Mouse (Mus musculus) neural tube, embryonic 13.5 days (tissue): ENCODE data around the gene Atp6v0b. TPM values are rescaled to one million over a fixed set of nuclear protein-coding genes. Genes with fewer than 3 reads are reported as not detected.

Source experiments
- ATAC-seq: fragments of 200-750 bp; cut with Nextera tagmentation; 2 replicates; pipeline ENCODE4 v1.8.0; 2017; ENCODE audit warnings: low read depth, mild to moderate bottlenecking, moderate TSS enrichment, moderate library complexity
- H3K27ac ChIP-seq: fragments of 300-500 bp; sonication (generic); replicated peaks from 2 replicates; pipeline ENCODE4 v1.5.1; 2015; ENCODE audit warnings: moderate library complexity, mild to moderate bottlenecking, inconsistent platforms
- H3K27me3 ChIP-seq: fragments of 300-500 bp; sonication (generic); 2 replicates; pipeline ENCODE4 v1.6.1; 2015; ENCODE audit warnings: mild to moderate bottlenecking, inconsistent platforms
- H3K36me3 ChIP-seq: fragments of 300-500 bp; sonication (generic); 2 replicates; pipeline ENCODE4 v1.6.1; 2015; ENCODE audit warnings: mild to moderate bottlenecking, inconsistent platforms
- H3K4me1 ChIP-seq: fragments of 300-500 bp; sonication (generic); replicated peaks from 2 replicates; pipeline ENCODE4 v1.6.1; 2015; ENCODE audit warnings: inconsistent platforms
- H3K4me2 ChIP-seq: fragments of 300-500 bp; sonication (generic); 2 replicates; pipeline ENCODE4 v1.6.1; 2015; ENCODE audit warnings: inconsistent platforms, mild to moderate bottlenecking, moderate library complexity
- H3K4me3 ChIP-seq: fragments of 300-500 bp; sonication (generic); 2 replicates; pipeline ENCODE4 v1.5.1; 2015; ENCODE audit warnings: mild to moderate bottlenecking, inconsistent platforms
- H3K9ac ChIP-seq: fragments of 300-500 bp; sonication (generic); 2 replicates; pipeline ENCODE4 v1.6.1; 2015; ENCODE audit warnings: moderate library complexity, mild to moderate bottlenecking, inconsistent platforms
- H3K9me3 ChIP-seq: fragments of 300-500 bp; sonication (generic); 2 replicates; pipeline ENCODE4 v1.6.1; 2016; ENCODE audit warnings: inconsistent platforms
- WGBS: fragments of 180-500 bp; shearing (Covaris S2); methylation state at CpG from one replicate; pipeline ENCODE4 v1.1.7; 2015; 5-methylcytosine and 5-hydroxymethylcytosine counted together
- polyA plus RNA-seq: library from polyadenylated mRNA; unstranded; fragments of >200 nt; fragmentation: Nextera tagmentation; extraction: Ambion mirVana; gene quantifications from 2 replicates; pipeline ENCODE4 v1.2.1, GENCODE M21; 2015

The Atp6v0b gene
- polyA plus RNA-seq, 1 experiment from 2014 or later: 475 TPM

GRCm38 (mm10) chr4:117904761-117905160 lies 17.6 kb upstream of the Atp6v0b start:
- no peak overlapping the region for H3K4me3 ChIP-seq
- WGBS: 91% methylated on average over 8 of the region's 8 CpGs
- H3K4me1 ChIP-seq: peaks cover 24% of the 10 kb centered on the region
- no peak for ATAC-seq
- H3K9me3 ChIP-seq: no peaks in the 10 kb centered on the region
- H3K9ac ChIP-seq: no peak overlapping the region
- no peak overlapping the region for H3K27ac ChIP-seq
- no peaks in the 10 kb centered on the region for H3K27me3 ChIP-seq
- H3K4me2 ChIP-seq: no peak overlapping the region
- peaks cover 65% of the 10 kb centered on the region for H3K36me3 ChIP-seq

DNA sequence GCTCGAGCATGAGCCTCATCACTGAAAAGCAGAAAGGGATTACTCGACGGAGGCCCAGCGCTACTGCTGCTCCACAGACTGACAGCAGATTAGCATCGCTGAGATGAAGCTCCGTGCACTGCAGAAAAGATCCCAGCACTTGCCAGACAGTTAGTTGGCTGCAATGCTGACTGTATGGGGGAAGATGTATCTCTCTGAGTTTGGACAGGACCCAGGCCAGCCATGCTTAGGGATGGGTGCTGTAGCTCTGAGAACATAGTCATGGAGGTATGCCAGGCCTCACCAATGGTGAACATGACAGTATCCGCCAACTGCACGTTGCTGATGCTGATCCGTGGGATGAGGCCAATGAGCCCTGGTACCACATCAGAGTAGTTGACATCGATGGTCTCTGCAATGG lies 17.0 kb upstream of the Atp6v0b start:
- Histone ChIP-seq H3K4me1 (peaks cover 17% of the 10 kb centered on the region), H3K9ac (no peak overlapping the region), H3K4me3 (no peak overlapping the region), H3K27me3 (no peaks in the 10 kb centered on the region), H3K9me3 (no peaks in the 10 kb centered on the region), H3K36me3 (peaks cover 72% of the 10 kb centered on the region), H3K4me2 (no peak overlapping the region), H3K27ac (no peak overlapping the region)
- ATAC-seq: no peak
- 91% methylated on average over 10 of the region's 10 CpGs for WGBS

DNA sequence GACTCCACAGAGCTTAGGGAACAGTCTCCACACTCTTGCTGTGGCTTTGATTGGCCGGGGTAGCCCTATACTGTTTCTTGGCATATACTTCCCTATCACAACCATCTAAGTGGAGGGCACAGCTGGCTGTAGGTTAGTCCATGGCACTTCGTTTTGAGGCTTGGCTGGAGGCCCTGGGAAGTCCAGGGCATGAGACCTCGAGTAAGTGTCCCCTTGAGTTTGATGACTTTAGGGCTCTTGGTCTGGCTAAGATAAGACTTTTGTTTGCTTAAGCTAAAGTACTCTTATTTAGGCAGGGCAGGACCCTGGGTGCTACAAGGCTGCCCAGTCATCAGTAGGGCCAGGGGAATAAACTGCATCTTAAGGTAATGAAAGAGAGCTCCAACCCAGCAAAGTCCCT lies 11.0 kb upstream of the Atp6v0b start:
- H3K27me3 ChIP-seq: no peaks in the 10 kb centered on the region
- 91% methylated on average over 3 of the region's 3 CpGs for WGBS
- H3K4me1 ChIP-seq: no peaks in the 10 kb centered on the region
- no peak overlapping the region for H3K4me2 ChIP-seq
- no peak overlapping the region for H3K9ac ChIP-seq
- H3K9me3 ChIP-seq: no peaks in the 10 kb centered on the region
- peaks cover 94% of the 10 kb centered on the region for H3K36me3 ChIP-seq
- no peak overlapping the region for H3K4me3 ChIP-seq
- no peak overlapping the region for H3K27ac ChIP-seq
- ATAC-seq: no peak

- no peaks in the 10 kb centered on the region for H3K27me3 ChIP-seq
- WGBS: 97% methylated on average over 6 of the region's 6 CpGs
- peaks cover 73% of the 10 kb centered on the region for H3K36me3 ChIP-seq
- H3K4me1 ChIP-seq: peaks cover 9% of the 10 kb centered on the region
- no peak overlapping the region for H3K9ac ChIP-seq
- no peaks in the 10 kb centered on the region for H3K9me3 ChIP-seq
- H3K27ac ChIP-seq: no peak overlapping the region
- no peak overlapping the region for H3K4me3 ChIP-seq
- H3K4me2 ChIP-seq: no peak overlapping the region
- ATAC-seq: no peak
These were observed 8.9 kb upstream of the Atp6v0b start for GRCm38 (mm10) chr4:117896031-117896430.

DNA sequence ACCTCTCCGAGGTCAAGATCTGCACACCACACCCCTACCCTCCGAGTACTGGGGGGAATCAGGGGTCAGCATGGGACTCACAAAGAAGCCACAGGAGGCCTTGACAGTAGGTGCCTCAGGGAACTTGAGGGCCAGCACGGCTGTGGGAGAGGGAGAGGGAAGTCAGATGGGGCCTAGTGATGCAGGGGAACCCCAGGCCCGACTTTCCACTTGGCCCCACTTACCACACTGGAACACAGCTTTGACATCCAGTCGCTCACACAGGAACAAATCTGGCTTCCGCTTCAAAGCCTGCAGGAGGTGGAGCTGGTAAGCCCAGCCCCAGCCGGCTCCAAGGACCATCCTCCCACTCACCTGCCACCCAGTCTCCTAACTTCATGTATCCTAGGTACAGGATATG lies 8.2 kb upstream of the Atp6v0b start:
- Histone ChIP-seq H3K4me1 (peaks cover 14% of the 10 kb centered on the region), H3K27ac (no peak overlapping the region), H3K27me3 (no peaks in the 10 kb centered on the region), H3K9me3 (no peaks in the 10 kb centered on the region), H3K9ac (no peak overlapping the region), H3K36me3 (peaks cover 68% of the 10 kb centered on the region), H3K4me3 (no peak overlapping the region), H3K4me2 (no peak overlapping the region)
- 85% methylated on average over 7 of the region's 7 CpGs for WGBS
- ATAC-seq: no peak

GRCm38 (mm10) chr4:117894601-117895000 lies 7.5 kb upstream of the Atp6v0b start:
- H3K4me1 ChIP-seq: peaks cover 14% of the 10 kb centered on the region
- no peak overlapping the region for H3K4me2 ChIP-seq
- no peak overlapping the region for H3K9ac ChIP-seq
- no peak overlapping the region for H3K27ac ChIP-seq
- H3K36me3 ChIP-seq: peaks cover 67% of the 10 kb centered on the region
- no peaks in the 10 kb centered on the region for H3K9me3 ChIP-seq
- H3K4me3 ChIP-seq: no peak overlapping the region
- 85% methylated on average over 8 of the region's 8 CpGs for WGBS
- H3K27me3 ChIP-seq: no peaks in the 10 kb centered on the region
- ATAC-seq: no peak

- Histone ChIP-seq H3K9me3 (no peaks in the 10 kb centered on the region), H3K4me1 (peaks cover 14% of the 10 kb centered on the region), H3K27ac (no peak overlapping the region), H3K4me3 (no peak overlapping the region), H3K4me2 (no peak overlapping the region), H3K9ac (no peak overlapping the region), H3K27me3 (no peaks in the 10 kb centered on the region), H3K36me3 (peaks cover 66% of the 10 kb centered on the region)
- no peak for ATAC-seq
- 27% methylated on average over 9 of the region's 9 CpGs for WGBS
These were observed 6.2 kb upstream of the Atp6v0b start for GRCm38 (mm10) chr4:117893376-117893775.

DNA sequence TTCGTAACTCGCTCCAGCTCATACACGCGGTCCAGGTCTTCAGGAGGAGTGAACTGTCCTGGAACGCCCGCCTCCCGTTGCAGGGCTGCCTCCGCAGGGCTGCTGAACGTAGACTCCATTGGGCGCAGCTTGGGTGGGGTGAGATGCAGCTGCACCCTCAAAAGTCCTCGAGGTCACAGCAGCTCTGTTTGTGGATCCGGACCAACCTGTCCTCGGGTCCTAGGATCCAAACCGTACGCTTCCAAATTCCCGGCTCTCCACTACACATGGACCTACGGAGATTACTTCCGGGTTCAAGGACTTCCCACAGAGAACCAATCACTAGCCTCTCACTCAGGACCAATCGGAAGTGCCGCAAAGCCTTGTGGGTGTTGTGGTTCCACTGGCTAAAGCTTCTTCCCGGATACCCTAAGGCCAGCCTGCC lies 4.6 kb upstream of the Atp6v0b start, which contains the start of gene Dph2:
Dph2 (minus strand) TSS at position 295 of the 424 bp plus-strand sequence.
- WGBS: under 1% methylated on average over 21 of the region's 21 CpGs
- peak; percentile 84 for ATAC-seq
- Histone ChIP-seq H3K36me3 (peaks cover 51% of the 10 kb centered on the region), H3K9me3 (no peaks in the 10 kb centered on the region), H3K4me1 (peaks cover 19% of the 10 kb centered on the region), H3K4me2 (peak within 1 kb of the TSS; percentile 94), H3K27me3 (no peaks in the 10 kb centered on the region), H3K27ac (no peak within 1 kb of the TSS), H3K9ac (peak within 1 kb of the TSS; percentile 71), H3K4me3 (peak within 1 kb of the TSS; percentile 76)

GRCm38 (mm10) chr4:117890750-117891149 lies 3.6 kb upstream of the Atp6v0b start:
- no peak overlapping the region for H3K27ac ChIP-seq
- WGBS: 79% methylated on average over 8 of the region's 8 CpGs
- peaks cover 29% of the 10 kb centered on the region for H3K4me1 ChIP-seq
- no peak overlapping the region for H3K9ac ChIP-seq
- no peaks in the 10 kb centered on the region for H3K27me3 ChIP-seq
- peak overlapping the region; percentile 76 for H3K4me3 ChIP-seq
- peak overlapping the region; percentile 94 for H3K4me2 ChIP-seq
- peaks cover 43% of the 10 kb centered on the region for H3K36me3 ChIP-seq
- H3K9me3 ChIP-seq: no peaks in the 10 kb centered on the region
- no peak for ATAC-seq

DNA sequence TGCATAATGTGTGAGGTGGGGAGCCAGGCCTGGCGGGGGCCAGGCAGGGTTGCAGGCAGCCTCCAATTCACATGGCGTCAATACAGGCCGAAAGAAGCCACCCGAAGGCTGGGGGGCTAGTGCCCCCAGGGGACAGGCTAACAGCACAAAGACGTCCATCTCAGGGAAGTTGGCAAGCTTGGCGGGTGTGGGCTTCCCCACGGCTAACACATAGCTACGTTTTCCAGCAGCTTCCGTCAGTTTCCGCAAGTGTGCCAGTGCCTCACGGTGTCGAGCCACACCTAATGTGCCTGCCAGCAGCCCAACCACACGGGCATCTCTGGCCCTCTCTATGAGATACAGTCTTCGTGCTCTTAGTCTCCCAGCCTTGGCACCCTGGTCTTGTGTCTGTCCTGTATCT lies 2.9 kb upstream of the Atp6v0b start:
- Histone ChIP-seq H3K9me3 (no peaks in the 10 kb centered on the region), H3K4me2 (no peak overlapping the region), H3K27ac (no peak overlapping the region), H3K36me3 (peaks cover 43% of the 10 kb centered on the region), H3K4me1 (peaks cover 36% of the 10 kb centered on the region), H3K27me3 (no peaks in the 10 kb centered on the region), H3K9ac (no peak overlapping the region), H3K4me3 (no peak overlapping the region)
- WGBS: 91% methylated on average over 14 of the region's 14 CpGs
- ATAC-seq: no peak

DNA sequence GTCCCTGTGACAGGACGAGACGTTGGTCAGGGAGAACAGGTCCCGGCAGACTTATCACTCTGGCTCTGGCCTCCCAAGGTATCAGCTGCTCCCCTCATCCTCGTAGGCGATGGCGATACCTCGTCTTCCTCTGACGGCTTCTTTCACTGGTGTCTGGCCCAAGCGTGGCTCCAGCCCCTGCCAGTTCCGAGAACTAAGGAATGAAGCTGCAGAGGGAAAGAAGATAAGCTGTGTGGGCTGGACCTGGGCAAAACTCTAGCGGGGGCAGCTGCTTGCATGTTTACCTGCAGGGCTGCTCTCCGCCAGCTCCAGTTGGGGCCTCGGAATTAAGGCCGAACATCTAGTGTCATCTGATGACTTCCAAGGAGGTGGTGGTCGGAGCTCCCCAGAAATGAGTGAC lies 2.3 kb upstream of the Atp6v0b start:
- Histone ChIP-seq H3K36me3 (peaks cover 43% of the 10 kb centered on the region), H3K9me3 (no peaks in the 10 kb centered on the region), H3K4me2 (no peak overlapping the region), H3K27ac (no peak overlapping the region), H3K4me3 (no peak overlapping the region), H3K27me3 (no peaks in the 10 kb centered on the region), H3K9ac (no peak overlapping the region), H3K4me1 (peaks cover 42% of the 10 kb centered on the region)
- ATAC-seq: no peak
- WGBS: 92% methylated on average over 15 of the region's 15 CpGs

DNA sequence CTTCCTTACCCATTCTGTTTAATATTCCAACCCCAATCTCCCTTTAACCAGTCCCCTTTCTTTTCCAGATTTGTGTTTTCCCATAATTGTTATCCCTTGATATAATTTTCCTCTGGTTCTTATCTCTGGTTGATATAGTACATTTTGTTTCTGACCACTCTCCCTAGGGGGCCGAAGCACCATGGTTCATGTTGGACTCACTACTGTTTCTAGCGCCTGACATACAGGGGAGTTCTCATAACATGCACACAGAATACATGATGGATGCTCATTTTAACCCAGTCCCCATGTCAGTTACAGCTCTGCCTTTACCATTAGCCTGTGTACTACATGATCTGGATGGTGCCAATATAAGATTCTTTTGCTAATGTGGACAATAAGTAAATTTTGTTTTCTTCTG lies 787 bp upstream of the Atp6v0b start:
- WGBS: 78% methylated on average over 2 of the region's 2 CpGs
- Histone ChIP-seq H3K4me1 (peaks cover 53% of the 10 kb centered on the region), H3K27me3 (no peaks in the 10 kb centered on the region), H3K4me2 (peak overlapping the region; percentile 91), H3K9me3 (no peaks in the 10 kb centered on the region), H3K4me3 (peak overlapping the region; percentile 96), H3K9ac (peak overlapping the region; percentile 97), H3K36me3 (peaks cover 40% of the 10 kb centered on the region), H3K27ac (no peak overlapping the region)
- no peak for ATAC-seq

DNA sequence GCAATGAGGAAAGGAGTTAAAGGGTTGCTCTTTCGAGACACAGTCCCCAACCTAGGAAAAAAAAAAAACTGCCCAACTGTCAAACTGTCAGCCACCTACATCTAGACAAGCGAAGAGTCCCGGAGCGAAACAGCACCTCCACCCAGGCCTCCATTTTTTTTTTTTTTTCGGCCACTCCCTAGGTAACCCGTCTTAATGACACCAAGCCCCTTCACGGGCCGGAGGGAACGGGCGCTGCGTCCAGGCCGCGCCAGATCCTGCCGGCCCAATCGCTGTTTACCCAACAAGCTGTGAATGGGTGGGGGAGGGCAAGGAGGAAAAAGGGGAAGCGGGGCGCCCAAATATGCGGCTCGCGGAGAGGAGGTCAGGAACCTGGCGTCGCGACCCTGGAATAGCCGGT lies 489 bp downstream of the Atp6v0b start:
- H3K4me2 ChIP-seq: peak overlapping the region; percentile 91
- H3K36me3 ChIP-seq: peaks cover 40% of the 10 kb centered on the region
- H3K9ac ChIP-seq: peak overlapping the region; percentile 97
- peak overlapping the region; percentile 96 for H3K4me3 ChIP-seq
- H3K27ac ChIP-seq: 0 out of 2 replicates have a peak overlapping the region, but pooled peaks have one; percentile 64
- ATAC-seq: 0 out of 2 replicates have a peak, but pooled peaks have one; percentile 1
- H3K9me3 ChIP-seq: no peaks in the 10 kb centered on the region
- H3K4me1 ChIP-seq: peaks cover 60% of the 10 kb centered on the region
- no peaks in the 10 kb centered on the region for H3K27me3 ChIP-seq
- WGBS: 2% methylated on average over 24 of the region's 24 CpGs
